Mouse (Mus musculus): ENCODE results near the gene Exosc5.

GRCm38 (mm10) chr7:25683474-25684180 is 24.7 kb downstream of the Exosc5 start:
- TF ChIP-seq CTCF (IDR thresholded peaks at IDR 0.05; ENCODE audit: low read depth, low read length), result no peak
- TF ChIP-seq POLR2A (IDR thresholded peaks at IDR 0.05; ENCODE audit: insufficient read depth, low read length), result no peak
- TF ChIP-seq EP300 (IDR thresholded peaks at IDR 0.05; ENCODE audit: insufficient read depth, low read depth, low read length), result no peak

Data from ES-Bruce4 (cell line).